Mouse (Mus musculus): ENCODE data around the gene Aldh3b2.

- TF ChIP-seq EP300 (IDR thresholded peaks at IDR 0.05; ENCODE audit: insufficient read depth, low read depth, low read length) (no peak), POLR2A (IDR thresholded peaks at IDR 0.05; ENCODE audit: insufficient read depth, low read length) (no peak), CTCF (IDR thresholded peaks at IDR 0.05; ENCODE audit: low read depth, low read length) (no peak)
These were observed 3.7 kb downstream of the Aldh3b2 start for GRCm38 (mm10) chr19:3975866-3976265.
